Mouse (Mus musculus): ENCODE data around the gene Tmprss6.

DNA sequence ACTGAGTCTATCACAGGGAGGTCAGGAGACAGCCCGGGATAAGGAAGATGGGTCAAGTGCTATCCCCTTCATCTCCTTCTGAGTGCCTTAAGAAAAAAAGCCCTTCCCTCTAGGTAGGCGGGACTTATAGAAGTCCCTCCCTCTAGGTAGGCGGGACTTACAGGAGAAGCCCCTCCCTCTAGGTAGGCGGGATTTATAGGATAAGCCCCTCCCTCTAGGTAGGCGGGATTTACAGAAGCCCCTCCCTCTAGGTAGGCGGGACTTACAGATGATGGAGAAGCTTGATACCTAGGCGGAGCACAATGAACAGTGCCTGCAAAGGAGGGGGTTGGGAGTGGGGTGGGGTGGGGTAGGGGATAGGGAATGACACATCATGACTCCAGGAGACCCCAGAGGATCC, 11.7 kb upstream of the Tmprss6 start:
- TF ChIP-seq GATA1 (IDR thresholded peaks at IDR 0.05; ENCODE audit: borderline replicate concordance, low read length) = no peak
- no peak for TF ChIP-seq FLI1 (IDR thresholded peaks at IDR 0.05; ENCODE audit: low read length)
